ENCODE assay signal across 24 mouse cellular contexts in genomic region chr19:52861576-52861975, GRCm38 (mm10).
DNase-seq lines count a peak whose midpoint lies in the region; ATAC-seq and TF ChIP-seq lines count a peak whose summit lies in the region.
"Had no signal": no experiment of that assay in that cellular context is flagged by ENCODE, and none has a peak within 500 bp of the region (broad histone marks: within the 10 kb centered on the region; RNA-seq: fewer than 3 reads in every experiment).

No protein-coding gene starts in this region.

- no peaks in the 10 kb centered on the region for H3K9me3 ChIP-seq in lung, embryonic 14.5 days (ENCODE audit: low read depth, low read length)
- no peaks in the 10 kb centered on the region for H3K9me3 ChIP-seq in limb, embryonic 13.5 days
- H3K9me3 ChIP-seq: forebrain, embryonic 15.5 days; liver, embryonic 13.5 days; lung, embryonic 15.5 days had no signal

- ATAC-seq in lung, embryonic 14.5 days (ENCODE audit: insufficient read depth): no peak
- peak; percentile 24; the same call in 1 of the 2 replicates for ATAC-seq in limb, embryonic 13.5 days (ENCODE audit: low FRiP score, low read depth)
- ATAC-seq: activated CD4-positive, CD25-positive, alpha-beta regulatory T cell, adult 4 months; CD4-positive, CD25-positive, alpha-beta regulatory T cell, adult 4 months; forebrain, embryonic 15.5 days had no signal

- TF ChIP-seq CTCF in lung, embryonic 14.5 days (IDR thresholded peaks at IDR 0.05; ENCODE audit: low read depth): no peak

- H3K4me1 ChIP-seq in lung, embryonic 14.5 days (ENCODE audit: insufficient read depth): no peaks in the 10 kb centered on the region
- H3K4me1 ChIP-seq in limb, embryonic 13.5 days: peaks cover 11% of the 10 kb centered on the region
- H3K4me1 ChIP-seq: liver, embryonic 13.5 days; lung, embryonic 15.5 days had no signal

- H3K4me2 ChIP-seq in lung, embryonic 14.5 days: no peak overlapping the region
- peak overlapping the region; percentile 26 for H3K4me2 ChIP-seq in limb, embryonic 13.5 days (replicated peaks)
- H3K4me2 ChIP-seq: forebrain, embryonic 15.5 days; liver, embryonic 13.5 days; lung, embryonic 15.5 days; midbrain, embryonic 11.5 days had no signal

- H3K9ac ChIP-seq in lung, embryonic 14.5 days: no peak overlapping the region
- H3K9ac ChIP-seq in limb, embryonic 13.5 days: no peak overlapping the region
- H3K9ac ChIP-seq: forebrain, embryonic 15.5 days; liver, embryonic 13.5 days; lung, embryonic 15.5 days had no signal

- peak; percentile 26 for DNase-seq in embryo, embryonic 11 days
- no peak for DNase-seq in embryo, embryonic 10 days (ENCODE audit: low spot score)
- peak; percentile 2 for DNase-seq in lung, embryonic 14.5 days
- DNase-seq in lung, postnatal 25 days (ENCODE audit: low spot score): no peak
- DNase-seq in brain, adult 2 months (ENCODE audit: low read depth, low spot score): peak; percentile 4
- no peak for DNase-seq in urinary bladder, postnatal 25 days (ENCODE audit: low spot score)
- DNase-seq: adrenal gland, postnatal 25 days; cerebellum, adult 18-20 months; cerebellum, postnatal 36 days; gastrocnemius, postnatal 36 days; kidney, adult 11 months; kidney, postnatal 10 days; liver, embryonic 13.5 days; right cerebral cortex, adult 18-20 months had no signal

- no peak overlapping the region for H3K27ac ChIP-seq in lung, embryonic 14.5 days (ENCODE audit: low read depth)
- no peak overlapping the region for H3K27ac ChIP-seq in limb, embryonic 13.5 days
- H3K27ac ChIP-seq: forebrain, embryonic 15.5 days; layer of hippocampus, adult 2 months; liver, embryonic 13.5 days; lung, embryonic 15.5 days; macrophage; stomach, postnatal 0 days had no signal

- WGBS in lung, embryonic 14.5 days: 40% methylated on average over 9 of the region's 9 CpGs
- WGBS in limb, embryonic 13.5 days: 19% methylated on average over 9 of the region's 9 CpGs

- H3K27me3 ChIP-seq in lung, embryonic 14.5 days (ENCODE audit: insufficient read depth, low read length): no peaks in the 10 kb centered on the region
- no peaks in the 10 kb centered on the region for H3K27me3 ChIP-seq in limb, embryonic 13.5 days
- H3K27me3 ChIP-seq: forebrain, embryonic 15.5 days; liver, embryonic 13.5 days; lung, embryonic 15.5 days had no signal

- no peak overlapping the region for H3K4me3 ChIP-seq in lung, embryonic 14.5 days (ENCODE audit: low read depth, low read length)
- no peak overlapping the region for H3K4me3 ChIP-seq in limb, embryonic 13.5 days
- H3K4me3 ChIP-seq: forebrain, embryonic 15.5 days; layer of hippocampus, adult 2 months; liver, embryonic 13.5 days; lung, embryonic 15.5 days; myocyte had no signal

- no peaks in the 10 kb centered on the region for H3K36me3 ChIP-seq in lung, embryonic 14.5 days (ENCODE audit: insufficient read depth)
- no peaks in the 10 kb centered on the region for H3K36me3 ChIP-seq in limb, embryonic 13.5 days
- H3K36me3 ChIP-seq: forebrain, embryonic 15.5 days; liver, embryonic 13.5 days; lung, embryonic 15.5 days had no signal

Comparison
In these comparisons a context has a peak if more than half of its experiments do, and no peak if none do; other contexts are left out.
1. DNase-seq: peak in embryo, embryonic 11 days (single experiment), lung, embryonic 14.5 days (single experiment) and brain, adult 2 months (single experiment); none in embryo, embryonic 10 days (single experiment), lung, postnatal 25 days (single experiment) and urinary bladder, postnatal 25 days (single experiment).